Mouse (Mus musculus) liver, postnatal 0 days (tissue): ENCODE results near the gene Zfand3.

Experiments used
- CTCF ChIP-seq: sonication (generic); IDR thresholded peaks from 2 replicates; pipeline ENCODE4 v1.5.1; 2016; ENCODE audit warnings: antibody characterized with exemption, low read depth
- EP300 ChIP-seq: IDR thresholded peaks from 2 replicates; pipeline ENCODE4 v1.6.1; 2016; ENCODE audit warnings: antibody characterized with exemption, low read depth, mild to moderate bottlenecking

GRCm38 (mm10) chr17:30182063-30182462 lies 177.5 kb downstream of the Zfand3 start:
- TF ChIP-seq CTCF (no peak), EP300 (no peak)
